In genomic region chr4:125525266-125525665, GRCm38 (mm10) we compare ENCODE assay signal across 24 mouse cellular contexts. TPM values are rescaled to one million over a fixed set of nuclear protein-coding genes. Genes with fewer than 3 reads are reported as not detected.
"Had no signal": no experiment of that assay in that cellular context is flagged by ENCODE, and none has a peak within 500 bp of the region (broad histone marks: within the 10 kb centered on the region; RNA-seq: fewer than 3 reads in every experiment).

No protein-coding gene starts in this region.

- H3K27me3 ChIP-seq: embryonic facial prominence, embryonic 12.5 days; embryonic facial prominence, embryonic 13.5 days; embryonic facial prominence, embryonic 15.5 days; forebrain, embryonic 15.5 days had no signal

- H3K4me3 ChIP-seq: embryonic facial prominence, embryonic 10.5 days; embryonic facial prominence, embryonic 12.5 days; embryonic facial prominence, embryonic 13.5 days; embryonic facial prominence, embryonic 15.5 days; erythroblast, embryonic 14.5 days; forebrain, embryonic 10.5 days; forebrain, embryonic 12.5 days; forebrain, embryonic 13.5 days; forebrain, embryonic 15.5 days; gastrocnemius, adult 2 months; heart, adult 2 months had no signal

- H3K9me3 ChIP-seq: embryonic facial prominence, embryonic 10.5 days; embryonic facial prominence, embryonic 12.5 days; embryonic facial prominence, embryonic 13.5 days; embryonic facial prominence, embryonic 15.5 days; forebrain, embryonic 10.5 days; forebrain, embryonic 12.5 days; forebrain, embryonic 13.5 days; forebrain, embryonic 15.5 days had no signal

- H3K36me3 ChIP-seq: embryonic facial prominence, embryonic 10.5 days; embryonic facial prominence, embryonic 12.5 days; embryonic facial prominence, embryonic 13.5 days; embryonic facial prominence, embryonic 15.5 days; forebrain, embryonic 10.5 days; forebrain, embryonic 12.5 days; forebrain, embryonic 15.5 days had no signal

- DNase-seq: cerebellum, adult 9-11 months; cerebellum, postnatal 10 days; cerebellum, postnatal 14 days; cerebellum, postnatal 25 days; cerebellum, postnatal 36 days; embryo, embryonic 11 days; forebrain, postnatal 0 days; gastrocnemius, adult 2 months; gastrocnemius, postnatal 10 days; gastrocnemius, postnatal 14 days; gastrocnemius, postnatal 25 days; gastrocnemius, postnatal 36 days; heart, adult 11 months; heart, adult 18-20 months; heart, adult 2 months had no signal

- H3K27ac ChIP-seq: embryonic facial prominence, embryonic 10.5 days; embryonic facial prominence, embryonic 12.5 days; embryonic facial prominence, embryonic 13.5 days; embryonic facial prominence, embryonic 15.5 days; forebrain, embryonic 10.5 days; forebrain, embryonic 12.5 days; forebrain, embryonic 13.5 days; forebrain, embryonic 15.5 days; gastrocnemius, adult 2 months; heart, adult 2 months had no signal

RNA-seq across cellular contexts. Expression of gene Grik3, which starts 34.8 kb away (rescaled TPM):
- polyA plus RNA-seq: erythroblast, embryonic 14.5 days had no signal
